Mouse (Mus musculus) G1E (cell line): ENCODE data around the gene Ccl17. TPM values are rescaled to one million over a fixed set of nuclear protein-coding genes. Genes with fewer than 3 reads are reported as not detected.
A peak's percentile ranks its signal among the peaks of the same experiment; 100 is the strongest.

Experiments
- ATAC-seq: 2 replicates; pipeline ENCODE4 v1.8.0; 2016; ENCODE audit warnings: mild to moderate bottlenecking; ENCODE audit not compliant: insufficient number of reproducible peaks, poor library complexity, low FRiP score, severe bottlenecking; ENCODE audit errors: extremely low read depth
- DNase-seq: peaks from one replicate; pipeline ENCODE4 v3.0.0; 2012; ENCODE audit warnings: low spot score
- H3K27me3 ChIP-seq: 2 replicates; pipeline ENCODE4 v1.6.1; 2012; ENCODE audit warnings: mild to moderate bottlenecking, low read length, inconsistent platforms; ENCODE audit not compliant: insufficient read depth
- H3K36me3 ChIP-seq: replicated peaks from 2 replicates; pipeline ENCODE3; 2012; ENCODE audit warnings: mild to moderate bottlenecking, inconsistent platforms
- H3K4me1 ChIP-seq: 2 replicates; pipeline ENCODE4 v1.6.1; 2012; ENCODE audit warnings: low read depth, low read length, inconsistent platforms, mixed read lengths; ENCODE audit not compliant: insufficient read depth
- H3K4me3 ChIP-seq: 2 replicates; pipeline ENCODE4 v1.5.1; 2012; ENCODE audit warnings: low read depth, mild to moderate bottlenecking, inconsistent platforms, low read length, moderate library complexity, mixed read lengths
- H3K9me3 ChIP-seq: replicated peaks from 2 replicates; pipeline ENCODE4 v1.6.1; 2012; ENCODE audit warnings: inconsistent platforms
- CTCF ChIP-seq: IDR thresholded peaks from 2 replicates; pipeline ENCODE4 v1.5.1; 2012; ENCODE audit warnings: low read depth, low read length, inconsistent platforms, mixed read lengths
- GATA1 ChIP-seq: IDR thresholded peaks from 2 replicates; pipeline ENCODE4 v1.6.1; 2012; ENCODE audit warnings: borderline replicate concordance, low read length, inconsistent platforms, mixed read lengths
- GATA2 ChIP-seq: IDR thresholded peaks from 2 replicates; pipeline ENCODE4 v1.6.1; 2012; ENCODE audit warnings: low read depth, low read length, inconsistent platforms, borderline replicate concordance
- POLR2AphosphoS5 ChIP-seq: IDR thresholded peaks from 2 replicates; pipeline ENCODE4 v1.6.1; 2012; ENCODE audit warnings: low read depth, low read length, inconsistent platforms; ENCODE audit not compliant: insufficient replicate concordance
- TAL1 ChIP-seq: conservative IDR thresholded peaks from 2 replicates; pipeline ENCODE4 v1.6.1; 2012; ENCODE audit warnings: low read depth, low read length, inconsistent platforms, mixed read lengths
- polyA plus RNA-seq: library from polyadenylated mRNA; stranded (reverse); fragments of >175 nt; gene quantifications from 2 replicates; pipeline ENCODE4 v1.2.3, GENCODE M21; 2012
- total RNA-seq, 2 experiments: library from RNA; stranded (forward) in 1 of 2; stranded (reverse) in 1 of 2; fragments of 200-1000 nt in 1 of 2; fragments of >200 nt in 1 of 2; fragmentation: Nextera tagmentation in 1 of 2; gene quantifications; 2 replicates each; pipeline ENCODE4 v1.2.3; 2014 to 2017

Ccl17 gene
- total and polyA plus RNA-seq, 3 experiments: not detected

DNA sequence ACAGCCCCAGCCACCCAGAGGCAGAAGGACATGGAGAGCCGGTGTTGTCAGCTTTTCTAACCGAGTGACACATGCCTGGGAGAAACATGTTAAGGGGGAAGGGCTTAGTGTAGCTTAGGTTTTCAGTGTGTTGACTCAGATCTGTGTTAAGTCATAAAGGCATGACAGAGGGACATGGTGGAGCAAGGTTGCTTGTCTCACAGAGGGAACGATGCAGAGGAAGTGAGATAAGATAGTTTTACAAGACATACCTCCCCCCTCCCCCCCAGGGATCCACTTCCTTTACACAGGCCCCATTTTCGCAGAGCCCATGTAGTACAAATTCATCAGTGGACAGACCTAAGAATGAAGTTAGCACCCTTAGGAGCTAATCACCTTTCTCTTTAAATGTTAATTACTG lies 7.9 kb upstream of the Ccl17 start:
- DNase-seq (no peak), ATAC-seq (peak; percentile 16; the same call in 1 of the 2 replicates)
- peaks cover 6% of the 10 kb centered on the region for H3K27me3 ChIP-seq
- no peaks in the 10 kb centered on the region for H3K9me3 ChIP-seq
- H3K4me3 ChIP-seq: no peak overlapping the region
- peaks cover 13% of the 10 kb centered on the region for H3K4me1 ChIP-seq
- H3K36me3 ChIP-seq: no peaks in the 10 kb centered on the region
- no peak for TF ChIP-seq GATA2
- TF ChIP-seq GATA1: no peak
- TF ChIP-seq CTCF: no peak
- TF ChIP-seq POLR2AphosphoS5: no peak
- no peak for TF ChIP-seq TAL1

DNA sequence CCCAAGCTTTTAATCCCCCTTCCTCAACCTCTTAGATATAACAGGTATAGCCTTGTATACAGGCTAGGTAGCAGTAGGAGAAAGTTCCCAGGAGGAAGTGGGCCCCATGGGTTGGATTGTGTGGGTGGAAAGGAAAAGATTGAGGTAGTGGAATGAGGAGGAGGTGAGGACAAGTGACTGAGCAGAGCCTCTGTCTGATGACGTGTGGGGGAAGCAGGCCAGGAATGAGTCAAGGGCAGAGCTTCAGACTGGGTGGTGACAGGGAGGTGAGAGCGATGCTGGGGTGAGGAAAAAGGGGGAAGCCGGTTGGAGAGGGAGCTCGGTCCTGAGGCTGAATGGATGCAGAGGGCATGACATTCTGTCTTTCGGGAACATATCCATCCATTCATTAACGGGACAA lies 6.7 kb upstream of the Ccl17 start:
- TF ChIP-seq GATA1: no peak
- no peak for TF ChIP-seq GATA2
- TF ChIP-seq TAL1: no peak
- TF ChIP-seq CTCF: no peak
- no peak for TF ChIP-seq POLR2AphosphoS5
- ATAC-seq (no peak), DNase-seq (no peak)
- Histone ChIP-seq H3K36me3 (no peaks in the 10 kb centered on the region), H3K4me1 (peaks cover 13% of the 10 kb centered on the region), H3K4me3 (no peak overlapping the region), H3K27me3 (peaks cover 13% of the 10 kb centered on the region), H3K9me3 (no peaks in the 10 kb centered on the region)

DNA sequence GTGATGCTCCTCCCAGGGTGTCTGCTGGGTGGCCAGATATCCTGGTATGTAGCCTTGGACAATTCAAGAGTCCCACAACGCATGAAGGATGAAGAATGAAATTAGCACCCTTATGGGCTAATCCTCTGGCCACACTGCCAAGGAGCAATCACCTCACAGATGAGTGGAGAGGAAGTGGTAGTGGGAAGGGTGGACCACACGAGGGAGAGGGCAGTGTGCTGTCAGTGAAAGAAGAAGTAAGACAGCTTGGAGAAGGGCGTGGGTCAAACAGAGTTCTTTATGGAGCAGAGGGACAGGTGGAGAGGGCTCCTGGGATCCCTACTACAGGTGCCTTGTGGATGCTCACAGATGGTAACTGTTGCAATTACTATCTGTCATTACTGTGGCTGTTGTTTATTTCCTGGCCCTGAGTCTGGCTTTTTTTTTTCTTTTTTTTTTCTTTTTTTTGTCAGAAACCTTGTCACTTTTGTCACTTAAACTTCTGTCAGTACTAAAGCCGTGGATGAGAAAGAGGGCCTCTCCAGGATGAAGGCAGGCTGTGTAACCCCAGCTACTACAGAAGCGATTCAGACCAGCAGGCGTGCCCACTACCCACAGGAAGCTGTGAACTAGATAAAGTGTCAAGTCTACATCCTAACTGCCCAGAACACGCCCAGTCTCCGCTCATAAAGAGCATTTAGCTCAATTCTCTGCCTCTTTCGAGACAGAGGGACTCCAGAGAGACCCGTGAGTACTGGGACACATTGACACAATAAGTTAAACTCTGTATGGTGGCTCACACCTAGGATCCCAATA lies 5.5 kb upstream of the Ccl17 start:
- H3K4me3 ChIP-seq: no peak overlapping the region
- H3K4me1 ChIP-seq: peaks cover 13% of the 10 kb centered on the region
- H3K36me3 ChIP-seq: no peaks in the 10 kb centered on the region
- no peak for ATAC-seq
- no peak for DNase-seq
- TF ChIP-seq GATA2: no peak
- TF ChIP-seq GATA1: no peak
- TF ChIP-seq TAL1: no peak
- no peak for TF ChIP-seq POLR2AphosphoS5
- TF ChIP-seq CTCF: no peak
- no peaks in the 10 kb centered on the region for H3K9me3 ChIP-seq
- peaks cover 13% of the 10 kb centered on the region for H3K27me3 ChIP-seq

DNA sequence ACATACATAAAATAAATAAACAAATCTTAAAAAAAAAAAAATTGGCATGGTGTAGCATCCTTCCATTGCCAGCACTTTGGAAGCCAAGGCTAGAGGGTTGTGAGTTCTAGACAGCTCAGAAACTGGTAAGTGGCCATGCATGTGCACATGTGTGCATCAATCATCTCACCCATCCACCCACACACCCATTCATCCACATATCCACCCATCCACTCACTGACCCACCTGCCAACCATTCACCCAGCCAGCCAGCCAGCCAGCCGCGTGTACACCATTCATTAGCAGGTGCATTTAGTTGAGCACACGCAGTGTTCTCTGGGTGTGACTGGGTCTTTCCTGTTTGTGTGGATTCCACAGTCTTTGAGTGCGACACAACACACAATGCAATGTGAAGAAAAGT lies 4.4 kb upstream of the Ccl17 start:
- TF ChIP-seq GATA2: no peak
- no peak for TF ChIP-seq POLR2AphosphoS5
- no peak for TF ChIP-seq TAL1
- no peak for TF ChIP-seq CTCF
- no peak for TF ChIP-seq GATA1
- H3K27me3 ChIP-seq: peaks cover 13% of the 10 kb centered on the region

DNA sequence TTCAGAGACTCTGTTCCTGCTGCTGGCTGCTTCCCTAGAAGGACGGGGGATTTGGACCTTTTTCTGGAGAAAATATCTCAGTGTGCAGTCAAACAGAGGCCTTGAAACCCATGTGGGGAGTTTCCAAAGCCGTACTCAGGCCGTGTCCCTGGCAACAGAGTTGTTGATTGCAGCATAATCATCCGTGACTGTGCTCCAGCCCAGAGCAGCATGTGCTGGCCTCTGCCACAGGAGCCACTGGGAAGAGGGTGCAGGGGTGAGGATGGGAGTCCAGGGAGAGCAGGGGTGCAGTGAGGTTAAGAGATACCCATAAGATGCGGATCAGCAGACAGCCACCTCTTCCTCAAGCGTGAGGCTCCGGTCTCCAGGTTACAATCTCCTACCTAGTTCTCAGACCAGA lies 2.7 kb upstream of the Ccl17 start:
- DNase-seq: no peak
- Histone ChIP-seq H3K4me3 (no peak overlapping the region), H3K9me3 (no peaks in the 10 kb centered on the region), H3K4me1 (peaks cover 3% of the 10 kb centered on the region), H3K36me3 (no peaks in the 10 kb centered on the region), H3K27me3 (peaks cover 11% of the 10 kb centered on the region)
- TF ChIP-seq GATA2 (no peak), GATA1 (no peak), CTCF (no peak), POLR2AphosphoS5 (no peak), TAL1 (no peak)
- ATAC-seq: no peak

More for the DNA sequence above, 4.4 kb upstream of the Ccl17 start:
- Histone ChIP-seq H3K4me3 (no peak overlapping the region), H3K9me3 (no peaks in the 10 kb centered on the region), H3K4me1 (peaks cover 8% of the 10 kb centered on the region), H3K36me3 (no peaks in the 10 kb centered on the region)
- DNase-seq (no peak), ATAC-seq (no peak)

DNA sequence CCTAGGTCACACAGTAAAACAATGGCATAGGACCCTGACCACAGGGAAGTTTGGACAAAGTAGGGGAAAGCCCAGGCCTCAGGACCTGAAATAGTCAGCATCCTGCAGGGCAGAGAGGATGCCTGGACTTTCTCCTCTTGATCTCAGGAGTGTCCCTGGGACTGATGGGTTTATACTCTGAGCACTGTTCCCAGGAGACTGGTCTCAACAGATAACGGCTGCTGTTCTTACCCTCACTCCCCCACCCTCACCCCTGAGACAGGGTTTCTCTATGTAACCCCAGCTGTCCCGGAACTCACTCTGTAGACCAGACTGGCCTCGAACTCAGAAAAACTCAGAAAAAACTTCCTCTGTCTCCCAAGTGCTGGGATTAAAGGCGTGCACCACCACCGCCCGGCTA lies 1.9 kb upstream of the Ccl17 start:
- Histone ChIP-seq H3K4me1 (peaks cover 3% of the 10 kb centered on the region), H3K4me3 (no peak overlapping the region), H3K27me3 (peaks cover 11% of the 10 kb centered on the region), H3K36me3 (no peaks in the 10 kb centered on the region), H3K9me3 (no peaks in the 10 kb centered on the region)
- TF ChIP-seq GATA2 (no peak), TAL1 (no peak), POLR2AphosphoS5 (no peak), CTCF (no peak), GATA1 (no peak)
- DNase-seq (no peak), ATAC-seq (no peak)

DNA sequence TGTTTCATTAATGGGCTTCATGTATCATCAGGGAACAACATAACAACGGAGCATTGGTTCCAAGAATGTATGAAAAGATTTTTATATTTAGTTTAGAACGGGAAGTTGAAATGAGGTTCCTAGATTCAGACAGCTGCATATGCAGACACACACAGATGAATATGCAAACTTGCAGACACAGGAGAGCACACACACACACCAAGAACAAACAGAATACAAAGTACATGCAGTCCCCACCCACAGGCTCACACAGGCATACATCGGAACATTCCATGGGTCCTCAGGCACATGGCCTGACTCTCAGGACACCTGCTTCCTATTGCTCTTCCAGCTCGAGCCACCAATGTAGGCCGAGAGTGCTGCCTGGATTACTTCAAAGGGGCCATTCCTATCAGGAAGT lies 602 bp downstream of the Ccl17 start:
- no peaks in the 10 kb centered on the region for H3K4me1 ChIP-seq
- DNase-seq: no peak

More for the DNA sequence above, 602 bp downstream of the Ccl17 start:
- H3K27me3 ChIP-seq: peaks cover 9% of the 10 kb centered on the region
- peaks cover 2% of the 10 kb centered on the region for H3K36me3 ChIP-seq
- H3K9me3 ChIP-seq: no peaks in the 10 kb centered on the region
- no peak for TF ChIP-seq GATA2
- no peak for TF ChIP-seq GATA1
- TF ChIP-seq TAL1: no peak
- TF ChIP-seq POLR2AphosphoS5: no peak
- TF ChIP-seq CTCF: no peak
- no peak for ATAC-seq
- no peak overlapping the region for H3K4me3 ChIP-seq
